Mouse (Mus musculus): ENCODE measurements around the gene Rbm7.
"Not testable (repeated sequence)": the region's sequence is repeated elsewhere in the genome, so short reads cannot be mapped to it uniquely, and the experiment has no call there.

Gene Rbm7

DNA sequence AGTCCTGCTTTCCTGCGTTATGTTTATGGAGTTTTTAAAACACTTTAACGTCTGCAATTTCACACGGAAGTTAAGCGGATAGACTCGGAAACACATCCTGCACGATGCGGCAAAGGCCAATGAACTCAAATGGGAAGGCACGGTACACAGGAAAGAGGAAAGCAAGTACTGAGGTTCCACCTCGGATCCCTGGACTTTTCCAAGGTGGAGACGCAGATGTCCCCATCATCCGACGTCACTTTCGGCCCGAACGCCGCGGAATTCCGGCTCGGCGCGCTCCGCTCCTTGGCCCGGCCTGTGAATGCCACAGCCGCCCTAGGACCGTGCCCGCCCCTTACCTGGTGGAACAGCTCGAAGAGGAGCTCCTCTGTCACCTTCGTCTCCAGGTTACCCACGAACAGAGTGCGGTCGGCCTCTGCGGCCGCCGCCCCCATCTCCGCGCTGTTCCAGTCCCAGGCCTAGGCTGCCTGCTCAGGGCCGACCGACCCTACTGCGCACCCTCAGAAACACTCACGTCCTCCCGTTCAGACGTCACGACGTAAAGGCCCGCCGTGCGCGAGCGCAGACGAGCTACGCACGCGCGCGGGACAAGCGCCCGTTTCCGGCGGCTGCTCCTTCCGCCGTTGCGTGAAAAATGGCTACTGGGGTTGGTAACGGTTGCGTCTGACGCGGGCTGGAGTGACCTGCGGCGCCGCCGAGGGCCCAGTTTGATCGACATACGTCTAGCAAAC is at the start of gene Rbm7, which contains the start of gene Gm5617:
Rbm7 (minus strand) TSS at position 483 of the 731 bp plus-strand sequence.
Gm5617 (plus strand) TSS at position 626 of the 731 bp plus-strand sequence.
- peak; percentile 92 to 94 for DNase-seq (ENCODE audit: low spot score in 2 of 2)

DNA sequence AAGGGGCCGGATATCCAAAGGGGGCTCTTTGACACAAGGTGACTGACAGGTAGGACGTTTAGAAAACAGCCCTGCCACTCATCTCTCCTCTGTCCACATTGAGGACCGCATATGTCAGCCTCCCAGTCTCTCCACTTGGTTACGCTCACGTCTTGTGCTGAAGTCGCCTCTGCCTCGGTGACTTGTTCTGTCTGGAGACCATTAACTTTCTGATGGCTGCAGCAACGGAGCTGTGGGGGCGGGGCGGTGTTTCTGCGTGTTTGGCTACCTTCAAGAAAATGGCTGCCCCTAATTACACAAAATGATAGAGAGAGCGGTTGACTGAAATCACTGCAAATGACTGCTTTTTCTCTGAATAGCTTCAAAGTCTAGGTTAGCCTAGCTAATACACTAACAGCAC is 43.6 kb upstream of the Rbm7 start:
- DNase-seq (ENCODE audit: low spot score in 2 of 2): no peak

DNA sequence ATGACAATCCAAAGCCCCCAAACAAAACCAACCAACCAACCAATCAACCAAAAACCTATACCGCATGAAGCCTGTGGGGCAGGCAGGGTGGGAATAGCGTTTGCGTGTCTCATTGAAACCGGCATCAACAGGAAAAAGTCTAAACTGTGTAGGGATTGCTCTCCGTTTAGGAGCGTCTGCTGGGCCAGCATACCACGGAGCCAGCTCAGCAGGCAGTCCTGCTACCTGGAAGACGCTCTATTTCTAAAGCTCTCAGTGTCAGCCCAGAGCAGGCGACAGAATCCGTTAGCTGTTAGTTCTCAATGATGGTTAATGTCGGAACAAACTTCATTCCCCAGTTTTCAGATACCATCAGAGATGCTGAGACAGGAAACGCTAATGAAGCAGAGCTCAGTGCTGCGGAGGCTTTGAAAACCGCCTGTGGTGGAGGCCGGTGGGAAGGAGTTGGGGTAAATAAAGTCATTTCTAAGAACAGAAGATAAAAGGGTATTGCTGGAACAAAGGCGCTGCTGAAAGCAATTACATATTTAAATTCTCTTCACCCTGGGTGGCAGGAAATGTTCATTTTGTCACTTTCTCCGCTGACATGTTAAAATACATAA is 43.0 kb upstream of the Rbm7 start:
- DNase-seq (ENCODE audit: low spot score in 2 of 2): no peak

DNA sequence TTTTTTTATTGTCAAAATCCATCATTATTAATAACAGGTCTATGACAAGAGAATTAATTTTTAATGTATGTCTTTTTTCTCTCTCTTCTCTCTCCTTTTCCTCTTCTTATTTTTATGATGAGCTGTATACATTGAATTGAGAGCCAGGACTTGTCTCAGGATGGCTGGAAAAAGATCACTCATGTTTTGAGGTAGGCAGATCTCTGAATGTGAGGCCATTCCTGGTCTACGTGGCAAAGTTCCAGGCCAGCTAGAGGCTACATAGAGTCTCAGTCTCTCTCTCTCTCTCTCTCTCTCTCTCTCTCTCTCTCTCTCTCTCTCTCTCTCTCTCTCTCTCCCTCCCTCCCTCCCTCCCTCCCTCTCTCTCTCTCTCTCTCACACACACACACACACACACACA is 42.5 kb upstream of the Rbm7 start:
- DNase-seq (ENCODE audit: low spot score in 2 of 2): not testable (repeated sequence)

DNA sequence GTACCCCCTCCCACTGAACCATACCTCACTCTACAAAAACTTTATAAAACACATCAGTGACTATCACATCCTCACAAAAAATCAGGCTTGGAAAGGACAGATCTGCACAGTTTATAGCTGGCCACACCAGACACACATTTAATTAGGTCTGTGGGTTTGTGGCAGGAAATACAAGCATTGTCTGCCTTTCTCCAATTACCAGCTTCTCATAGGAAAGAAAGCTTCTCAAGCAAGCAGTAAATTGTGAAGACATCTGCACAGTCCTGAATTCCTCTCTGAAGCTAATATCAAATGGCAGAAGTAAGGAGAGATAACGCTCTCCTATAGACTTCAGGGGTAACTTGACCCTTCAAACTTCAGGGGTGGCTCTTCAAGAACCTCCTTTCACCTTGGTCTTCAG is 41.3 kb upstream of the Rbm7 start:
- no peak for DNase-seq (ENCODE audit: low spot score in 2 of 2)

DNA sequence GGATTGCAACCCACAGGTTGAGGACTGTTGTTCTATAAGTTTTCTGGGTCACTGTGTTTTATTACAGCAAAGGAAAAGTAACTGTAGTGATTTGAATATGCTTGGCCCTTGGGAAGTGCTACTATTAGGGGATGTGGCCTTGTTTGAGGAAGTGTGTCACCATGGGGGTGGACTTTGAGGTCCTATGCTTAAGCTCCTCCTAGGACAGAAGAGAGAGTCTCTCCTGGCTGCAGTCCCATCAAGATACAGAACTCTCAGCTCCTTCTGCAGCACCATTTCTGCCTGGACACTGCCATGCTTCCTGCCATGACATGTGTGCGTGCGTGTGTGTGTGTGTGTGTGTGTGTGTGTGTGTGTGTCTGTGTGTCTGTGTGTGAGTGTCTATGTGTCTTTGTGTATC is 37.6 kb upstream of the Rbm7 start:
- DNase-seq (ENCODE audit: low spot score in 2 of 2): no peak

DNA sequence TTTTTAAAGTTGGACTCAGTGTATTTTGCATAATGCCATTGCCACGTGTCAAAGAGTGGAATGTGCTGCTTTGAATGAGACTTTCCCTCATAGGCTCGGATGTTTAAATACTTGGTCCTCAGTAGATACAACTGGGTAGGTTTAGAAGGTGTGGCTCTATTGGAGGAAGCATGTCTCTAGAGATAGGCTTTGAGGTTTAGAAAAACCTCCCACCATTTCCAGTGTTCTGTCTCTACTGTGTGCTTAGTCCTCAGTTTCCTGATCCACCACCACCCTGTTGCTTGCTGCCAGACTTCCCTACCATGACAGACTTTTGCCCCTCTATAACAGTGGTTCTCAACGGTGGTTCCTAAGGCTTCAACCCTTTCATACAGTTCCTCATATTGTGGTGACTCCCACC is 37.1 kb upstream of the Rbm7 start:
- no peak for DNase-seq (ENCODE audit: low spot score in 2 of 2)

DNA sequence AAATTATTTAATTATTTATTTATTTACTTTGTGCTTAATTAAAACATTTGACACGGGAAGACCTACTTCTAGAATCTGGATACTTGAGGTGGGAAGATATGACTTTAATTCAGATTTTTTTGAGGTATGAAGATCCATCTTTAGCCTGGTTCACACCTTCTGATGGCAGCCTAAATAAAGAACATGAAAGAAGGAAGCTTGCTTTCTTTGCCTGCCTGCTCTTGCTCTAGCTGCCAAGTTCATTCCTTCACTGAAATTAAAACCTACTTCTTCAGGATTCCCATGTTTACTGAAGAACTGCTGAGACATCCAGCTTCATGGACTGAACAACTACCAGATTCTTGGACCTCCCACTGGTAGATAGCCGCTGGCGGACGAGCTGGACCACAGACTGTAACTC is 36.2 kb upstream of the Rbm7 start:
- DNase-seq (ENCODE audit: low spot score in 2 of 2): no peak

DNA sequence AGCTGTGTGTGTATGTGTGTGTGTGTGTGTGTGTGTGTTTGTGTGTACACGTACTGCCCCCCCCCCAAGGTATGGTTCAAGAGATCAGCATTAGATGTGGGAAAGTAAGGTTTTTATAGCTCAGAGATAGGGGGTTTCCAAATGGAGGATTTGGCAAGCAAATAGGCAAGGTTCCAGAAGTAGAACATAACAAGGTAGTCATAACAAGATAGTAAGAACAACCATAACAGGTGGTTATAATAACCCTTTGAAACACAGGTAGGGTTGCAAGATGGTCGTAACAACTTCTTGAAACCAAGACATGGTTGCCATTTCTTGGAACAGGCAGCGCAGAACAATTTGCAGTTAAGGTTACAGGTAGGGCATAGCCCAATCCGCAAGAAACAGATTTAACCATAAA is 31.4 kb upstream of the Rbm7 start:
- no peak for DNase-seq (ENCODE audit: low spot score in 2 of 2)

DNA sequence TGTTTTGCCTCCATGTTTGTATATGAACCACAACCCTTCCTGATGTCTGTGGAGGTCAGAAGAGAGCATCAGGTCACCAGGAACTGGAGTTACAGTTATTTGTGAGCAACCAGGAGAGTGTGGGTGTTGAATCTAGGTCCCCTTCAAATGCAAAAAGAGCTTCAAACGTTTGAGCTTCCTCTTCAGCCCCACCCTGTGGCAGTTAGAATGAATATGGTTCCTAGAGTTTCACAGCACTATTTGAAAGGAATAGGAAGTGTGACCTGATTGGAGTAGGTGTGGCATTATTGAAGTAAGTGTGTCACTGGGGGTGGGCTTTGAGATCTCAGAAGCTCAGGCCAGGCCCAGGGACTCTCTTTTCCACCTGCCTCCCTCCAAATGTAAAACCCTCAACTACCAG is 30.5 kb upstream of the Rbm7 start:
- no peak for DNase-seq (ENCODE audit: low spot score in 2 of 2)

DNA sequence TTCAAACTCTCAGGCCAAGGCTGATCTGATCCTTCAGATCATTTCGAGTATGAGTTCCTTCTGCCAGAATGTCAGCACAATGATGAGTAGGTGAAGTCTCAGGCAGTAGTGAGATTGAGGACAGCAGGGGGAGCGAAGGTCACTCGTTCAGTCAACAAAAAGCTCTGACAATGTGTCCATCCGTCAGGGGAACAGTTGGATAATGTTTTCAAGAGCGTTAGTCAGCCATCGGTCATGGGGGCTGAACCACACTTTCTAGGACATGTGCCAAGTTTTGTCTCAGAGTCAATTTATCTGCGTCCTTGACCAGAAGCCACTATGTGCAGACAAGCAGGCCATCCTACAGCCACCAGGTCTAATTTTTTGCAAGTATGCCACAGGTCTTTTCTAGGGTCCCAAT is 25.3 kb upstream of the Rbm7 start:
- DNase-seq (ENCODE audit: low spot score in 2 of 2): not testable (repeated sequence)

DNA sequence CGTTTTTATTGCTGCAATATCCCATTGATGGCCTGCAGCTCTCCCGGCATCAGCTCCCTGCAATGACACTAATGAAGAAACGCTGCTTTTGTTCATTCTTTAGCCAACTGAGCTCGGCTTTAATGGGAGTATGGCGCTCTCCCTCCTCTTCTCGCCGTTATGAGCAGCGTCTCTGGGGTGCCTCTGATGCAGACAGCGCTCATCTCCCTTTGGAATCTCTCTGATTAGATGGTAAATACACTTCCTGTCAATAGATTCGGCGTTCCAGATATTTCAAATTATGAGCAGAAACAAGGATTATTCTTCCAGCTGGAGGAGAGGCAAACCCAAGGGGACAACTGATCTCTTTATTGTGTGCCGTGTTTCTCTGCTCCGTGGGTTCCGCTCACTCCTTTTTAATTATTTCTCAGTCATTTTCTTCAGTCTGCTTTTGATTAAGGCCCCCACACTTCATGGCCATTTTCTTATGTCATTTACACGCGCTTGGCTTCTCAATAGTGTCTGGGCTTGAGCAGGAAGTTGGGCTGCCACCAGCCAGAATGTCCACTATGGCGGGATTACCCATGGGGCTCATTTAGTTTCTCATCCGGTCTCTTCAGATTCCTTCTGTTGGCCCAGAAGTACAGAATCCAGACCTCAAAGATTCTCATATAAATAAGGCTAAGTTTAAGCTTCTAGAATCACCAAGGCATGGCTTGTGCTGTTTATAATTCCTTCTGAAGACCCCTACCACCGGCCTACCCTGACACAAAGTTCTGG is 22.5 kb upstream of the Rbm7 start:
- no peak for DNase-seq (ENCODE audit: low spot score in 2 of 2)

DNA sequence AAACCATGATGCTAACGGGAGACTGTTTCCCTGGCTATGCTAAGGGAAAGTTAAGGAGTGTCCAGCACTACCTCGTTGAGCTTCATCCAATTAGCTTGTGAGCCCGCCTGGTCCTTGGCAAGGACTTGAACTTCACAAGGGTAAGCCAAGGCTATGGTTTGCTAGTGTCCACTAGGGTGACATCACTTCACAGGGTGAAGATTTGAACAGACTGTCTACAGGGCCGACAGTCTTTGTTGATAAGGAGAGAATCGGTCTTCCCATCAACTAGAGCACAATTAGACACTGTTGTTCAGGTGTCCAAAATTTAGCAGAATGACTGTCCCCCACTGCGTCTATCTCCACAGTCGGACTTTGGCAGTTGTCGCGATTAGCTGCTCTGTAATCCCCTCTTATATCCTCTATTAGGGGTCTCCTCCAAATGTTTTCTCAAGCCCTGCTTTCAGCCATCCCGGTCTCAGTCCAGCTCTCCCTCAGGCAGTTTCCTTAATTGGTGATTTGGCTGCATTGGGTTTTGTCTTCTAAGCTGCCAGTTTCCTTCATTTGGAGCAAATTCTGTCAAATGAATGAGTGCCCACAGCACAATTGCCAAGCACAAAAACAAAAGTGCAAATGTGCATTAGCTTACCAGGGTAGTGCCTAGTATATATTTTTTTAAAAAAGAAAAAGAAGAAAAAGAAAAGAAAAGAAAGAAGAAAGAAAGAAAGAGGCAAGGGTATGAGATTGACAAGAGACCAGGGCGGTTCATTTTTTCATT is 21.7 kb upstream of the Rbm7 start:
- no peak for DNase-seq (ENCODE audit: low spot score in 2 of 2)

DNA sequence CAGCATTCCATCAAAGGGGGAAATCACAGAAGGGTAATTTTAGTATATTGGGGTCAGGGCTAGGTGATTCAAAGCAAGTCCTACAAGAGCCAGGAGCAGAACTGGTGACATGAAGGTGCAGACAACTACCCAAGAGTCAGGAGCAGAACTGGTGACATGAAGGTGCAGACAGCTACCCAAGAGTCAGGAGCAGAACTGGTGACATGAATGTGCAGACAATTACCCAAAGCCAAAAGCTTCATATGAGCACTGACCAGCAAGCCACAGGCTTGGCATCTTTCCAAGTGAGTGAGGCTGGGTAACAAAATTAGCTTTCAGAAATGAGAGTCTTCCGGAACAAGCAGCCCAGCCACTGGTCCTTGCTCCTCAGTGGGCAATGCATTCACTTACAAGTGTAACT is 20.2 kb upstream of the Rbm7 start:
- no peak for DNase-seq (ENCODE audit: low spot score in 2 of 2)

DNA sequence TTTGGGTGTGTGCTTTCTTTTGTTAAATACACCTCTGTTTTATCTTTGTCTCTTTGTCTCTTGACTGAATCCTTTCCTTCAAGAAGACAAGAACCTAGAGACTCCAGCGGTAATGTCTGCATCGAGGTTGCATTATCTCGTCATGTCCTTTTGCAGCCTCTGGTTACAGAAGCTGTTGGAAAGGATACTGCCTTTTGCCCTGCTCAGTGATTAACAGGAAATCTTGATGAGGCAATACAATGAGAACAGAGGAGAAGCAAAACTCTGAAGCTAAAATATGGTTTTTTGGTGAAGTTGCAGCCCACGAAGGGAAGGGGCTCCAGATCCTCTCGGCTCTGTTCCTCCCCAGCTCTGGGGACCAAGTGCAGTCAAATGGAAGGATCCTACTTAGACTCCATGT is 15.0 kb upstream of the Rbm7 start:
- DNase-seq (ENCODE audit: low spot score in 2 of 2): no peak

DNA sequence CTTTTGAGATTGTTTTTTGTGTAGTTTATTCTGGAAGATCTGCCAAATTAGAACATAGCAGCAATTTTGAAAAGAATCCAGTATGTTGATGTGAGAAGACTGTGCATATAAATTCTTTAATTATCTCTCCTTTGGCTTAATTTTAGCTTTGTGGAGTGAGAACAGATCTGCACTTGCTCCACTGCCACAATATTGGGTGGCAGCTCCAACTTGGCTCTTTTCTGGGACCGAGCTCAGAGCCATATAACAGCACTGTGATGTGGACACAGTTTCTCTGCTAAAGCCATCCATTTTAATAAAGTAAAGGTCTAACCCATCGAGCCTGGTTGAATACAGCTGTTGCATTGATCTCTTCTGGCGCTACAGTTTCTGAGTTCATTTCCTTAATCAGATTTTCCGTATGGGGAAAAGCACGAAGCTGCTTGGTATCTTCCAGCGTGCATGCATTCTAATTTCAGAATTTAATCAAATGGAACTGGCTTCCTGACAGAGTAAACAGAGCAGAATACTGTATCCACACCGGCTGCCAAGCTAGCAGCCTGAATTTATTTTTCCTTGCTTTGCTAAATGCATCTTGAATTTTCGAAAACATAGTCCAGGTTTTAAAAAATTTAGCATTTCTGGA is 9.8 kb upstream of the Rbm7 start:
- DNase-seq (ENCODE audit: low spot score in 2 of 2): no peak

DNA sequence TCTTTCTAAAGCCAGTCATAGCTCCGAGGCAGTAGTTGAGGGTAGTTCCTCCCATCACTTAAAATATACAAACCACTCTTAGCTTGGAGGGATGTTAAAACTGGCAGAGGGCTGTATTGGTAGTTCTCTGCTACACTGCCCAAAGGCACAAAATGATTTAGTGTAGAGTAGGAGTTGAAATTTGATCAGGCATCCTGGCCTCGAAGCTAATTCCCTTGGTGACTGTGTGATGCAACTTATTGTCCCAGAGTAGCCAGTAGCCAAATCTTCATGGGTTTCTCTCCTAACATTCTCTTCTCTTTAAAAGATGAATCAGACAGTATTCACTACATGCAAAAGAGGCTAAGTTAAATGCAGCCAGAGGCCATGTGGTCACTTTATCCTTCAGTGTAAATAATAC is 7.9 kb upstream of the Rbm7 start:
- DNase-seq (ENCODE audit: low spot score in 2 of 2): no peak

DNA sequence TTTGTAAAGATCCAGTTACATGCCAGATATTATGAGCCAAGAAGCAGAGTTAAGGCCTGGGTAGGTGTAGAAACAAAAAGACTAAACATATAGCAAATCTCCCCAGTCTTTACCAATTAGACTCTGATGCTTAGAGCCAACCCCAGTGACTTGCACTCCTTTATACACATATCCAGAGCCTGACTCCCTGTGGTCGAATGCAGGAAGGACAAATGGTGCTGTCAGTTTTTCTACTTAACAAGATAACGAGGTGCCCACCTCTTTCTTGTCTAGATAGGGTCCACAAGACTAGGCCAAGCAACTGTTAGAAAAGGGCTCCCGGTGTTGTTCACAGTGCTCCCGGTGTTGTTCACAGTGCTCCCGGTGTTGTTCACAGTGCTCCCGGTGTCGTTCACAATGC is 6.1 kb upstream of the Rbm7 start:
- no peak for DNase-seq (ENCODE audit: low spot score in 2 of 2)

DNA sequence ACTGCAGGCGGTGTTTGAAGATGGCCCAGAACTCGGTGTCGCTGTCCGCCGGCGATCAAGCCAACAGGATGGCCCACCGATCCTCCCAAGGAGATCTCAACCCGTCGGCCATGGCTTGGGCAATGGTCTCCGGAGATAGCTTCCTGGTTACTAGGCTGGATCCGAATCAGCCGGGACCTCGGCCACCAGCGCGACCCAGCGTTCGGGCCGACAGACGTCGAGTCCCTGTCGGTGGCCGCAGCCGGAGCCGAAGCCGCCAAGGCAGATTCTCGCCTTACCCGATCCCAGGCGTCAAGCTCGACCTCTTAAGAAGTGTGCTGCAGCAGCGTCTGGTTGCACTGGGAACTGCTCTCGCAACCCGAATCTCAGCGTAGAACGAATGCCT is 441 bp upstream of the Rbm7 start:
- DNase-seq (ENCODE audit: low spot score in 2 of 2): no peak

DNA sequence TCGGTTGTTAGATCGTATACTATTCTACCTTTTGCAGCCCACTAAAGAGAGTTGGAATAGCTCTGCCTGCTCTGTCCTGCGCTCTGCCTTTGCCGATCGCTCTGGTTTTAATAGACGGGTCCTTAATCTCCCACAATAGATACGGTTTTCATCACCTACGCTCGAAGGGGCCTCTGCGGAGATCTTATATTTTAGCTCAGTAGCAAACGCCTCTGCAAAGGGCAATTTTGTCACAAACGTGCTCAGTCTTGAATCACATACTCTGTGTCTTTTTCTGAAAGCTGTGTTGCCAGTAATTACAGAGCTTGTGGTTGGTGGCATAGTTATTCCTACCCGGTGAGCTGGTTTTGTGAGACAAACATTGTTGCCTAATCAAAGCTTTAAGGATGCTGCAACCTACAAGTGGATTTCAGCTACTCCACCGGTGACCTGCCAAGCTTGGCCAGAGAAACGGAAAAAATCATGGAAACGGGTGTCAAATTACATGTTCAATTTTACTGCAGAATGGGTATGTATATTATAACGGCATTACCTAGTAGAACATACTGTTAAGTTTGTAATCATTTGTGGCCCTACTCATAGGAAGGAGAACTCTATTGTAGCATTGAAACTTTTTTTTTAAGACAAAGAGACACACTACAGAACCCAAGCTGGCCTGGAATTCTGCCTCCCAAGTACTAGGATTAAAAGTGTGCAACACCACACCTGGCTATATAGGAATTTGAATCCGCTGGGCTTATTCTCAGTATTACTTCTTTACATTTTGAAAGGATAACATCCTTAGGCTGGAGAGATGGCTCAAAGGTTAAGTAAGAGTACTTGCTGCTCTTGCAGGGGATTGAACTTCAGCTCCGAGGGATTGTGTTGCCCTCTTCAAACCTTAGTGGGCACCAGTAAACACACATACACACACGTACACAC is 13.6 kb downstream of the Rbm7 start:
- no peak for DNase-seq (ENCODE audit: low spot score in 2 of 2)
